Mouse (Mus musculus) heart, embryonic 14.5 days (tissue): ENCODE data around the gene Ccdc182. TPM values are rescaled to one million over a fixed set of nuclear protein-coding genes. Genes with fewer than 3 reads are reported as not detected.

Source experiments
- ATAC-seq: fragments of 200-750 bp; cut with Nextera tagmentation; 2 replicates; pipeline ENCODE4 v1.8.0; 2017; ENCODE audit warnings: low read depth, moderate TSS enrichment; ENCODE audit not compliant: insufficient number of reproducible peaks, insufficient read depth, low FRiP score
- H3K27ac ChIP-seq, 2 experiments: fragments of 200-500 bp in 1 of 2; fragments of 300-500 bp in 1 of 2; sonication (generic) in 1 of 2; replicated peaks in 1 of 2; 2 replicates each; pipeline ENCODE4 v1.5.1; 2012 to 2014; ENCODE audit warnings: low read depth in 2 of 2, low read length in 2 of 2, control low read depth in 1 of 2, mild to moderate bottlenecking in 1 of 2, mixed read lengths in 1 of 2; ENCODE audit not compliant: control insufficient read depth in 1 of 2, insufficient read depth in 1 of 2
- H3K27me3 ChIP-seq: fragments of 300-500 bp; sonication (generic); 2 replicates; pipeline ENCODE4 v1.6.1; 2014; ENCODE audit warnings: mild to moderate bottlenecking, low read length, control low read depth; ENCODE audit not compliant: control insufficient read depth, insufficient read depth
- H3K36me3 ChIP-seq: fragments of 300-500 bp; sonication (generic); 2 replicates; pipeline ENCODE4 v1.6.1; 2014; ENCODE audit warnings: mild to moderate bottlenecking, control low read depth, low read length, mixed read lengths; ENCODE audit not compliant: control insufficient read depth, insufficient read depth
- H3K4me1 ChIP-seq, 2 experiments: fragments of 200-500 bp in 1 of 2; fragments of 300-500 bp in 1 of 2; sonication (generic) in 1 of 2; 2 replicates each; pipeline ENCODE4 v1.6.1; 2012 to 2014; ENCODE audit warnings: low read length in 2 of 2, control low read depth in 1 of 2, mixed read lengths in 1 of 2; ENCODE audit not compliant: control insufficient read depth in 2 of 2, insufficient read depth in 2 of 2
- H3K4me2 ChIP-seq: fragments of 300-500 bp; sonication (generic); 2 replicates; pipeline ENCODE4 v1.6.1; 2014; ENCODE audit warnings: mild to moderate bottlenecking, low read length
- H3K4me3 ChIP-seq, 2 experiments: fragments of 200-500 bp in 1 of 2; fragments of 300-500 bp in 1 of 2; sonication (generic) in 1 of 2; 2 replicates each; pipeline ENCODE4 v1.5.1; 2012 to 2014; ENCODE audit warnings: low read length in 2 of 2, mild to moderate bottlenecking in 2 of 2, control low read depth in 1 of 2, low read depth in 1 of 2, moderate library complexity in 1 of 2; ENCODE audit not compliant: control insufficient read depth in 1 of 2, insufficient read depth in 1 of 2
- H3K9ac ChIP-seq: fragments of 300-500 bp; sonication (generic); 2 replicates; pipeline ENCODE4 v1.6.1; 2014; ENCODE audit warnings: mild to moderate bottlenecking, low read length
- H3K9me3 ChIP-seq: fragments of 300-500 bp; sonication (generic); 2 replicates; pipeline ENCODE4 v1.6.1; 2016; ENCODE audit warnings: low read length, control low read depth; ENCODE audit not compliant: control insufficient read depth
- WGBS: fragments of 180-500 bp; shearing (Covaris S2); extraction: QIAGEN DNeasy Blood & Tissue Kit; methylation state at CpG from one replicate; pipeline ENCODE4 v1.1.7; 2014; 5-methylcytosine and 5-hydroxymethylcytosine counted together
- polyA plus RNA-seq: library from polyadenylated mRNA; unstranded; fragments of >200 nt; fragmentation: Nextera tagmentation; extraction: Ambion mirVana; gene quantifications from 2 replicates; pipeline ENCODE4 v1.2.1, GENCODE M21; 2014

Gene Ccdc182
- polyA plus RNA-seq, 1 experiment from 2014 or later: not detected

DNA sequence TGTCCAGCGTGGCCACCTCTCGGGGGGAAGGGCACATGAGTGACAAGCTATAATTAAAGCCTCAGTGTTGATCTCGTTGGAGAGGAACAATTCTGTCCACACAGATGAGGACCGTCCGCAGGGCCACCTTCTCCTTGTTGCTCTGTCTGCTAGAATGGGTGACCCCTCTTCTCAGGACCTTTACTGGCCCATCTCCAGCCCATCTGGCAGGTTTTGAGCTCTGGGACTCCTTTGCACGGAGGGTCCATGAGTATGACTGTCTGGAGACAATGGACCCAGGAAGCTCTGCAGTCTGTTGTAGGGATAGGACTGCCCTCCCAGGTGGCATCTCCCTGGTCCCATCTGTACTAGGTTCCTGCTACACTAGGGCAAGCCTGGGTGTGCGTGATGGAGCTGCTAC, 17.7 kb downstream of the Ccdc182 start:
- H3K4me1 ChIP-seq: peaks cover 55 to 58% of the 10 kb centered on the region in 2 experiments
- no peak overlapping the region for H3K27ac ChIP-seq

DNA sequence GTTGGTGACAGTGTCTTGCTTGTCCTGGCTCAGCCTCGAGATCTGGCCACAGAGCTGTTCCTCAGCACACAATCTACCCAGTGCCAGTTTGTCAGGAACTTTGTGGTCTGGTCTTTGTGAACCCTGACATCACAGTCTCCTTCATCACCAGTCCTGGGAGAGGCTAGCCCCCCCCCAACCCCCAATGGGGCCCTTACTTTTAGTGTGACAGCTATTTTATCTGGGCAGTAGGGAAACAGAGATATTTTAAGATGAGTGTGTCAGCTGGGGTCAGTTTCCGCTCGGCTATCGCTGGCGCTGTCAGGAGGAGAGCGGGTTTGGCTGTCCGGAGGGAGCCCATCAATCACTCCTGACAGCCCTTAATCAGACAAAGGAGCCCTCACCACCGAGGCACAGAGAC, 19.7 kb downstream of the Ccdc182 start:
- Histone ChIP-seq H3K4me2 (0 out of 2 replicates have a peak overlapping the region, but pooled peaks have one; percentile 0), H3K27ac (peak overlapping the region; percentile 67 to 69), H3K4me1 (peaks cover 55 to 58% of the 10 kb centered on the region in 2 experiments), H3K4me3 (no peak overlapping the region), H3K9ac (no peak overlapping the region), H3K36me3 (no peaks in the 10 kb centered on the region), H3K27me3 (no peaks in the 10 kb centered on the region), H3K9me3 (no peaks in the 10 kb centered on the region)
- 2% methylated on average over 8 of the region's 8 CpGs for WGBS
- no peak for ATAC-seq

More for the DNA sequence above, 17.7 kb downstream of the Ccdc182 start:
- no peaks in the 10 kb centered on the region for H3K27me3 ChIP-seq
- H3K9me3 ChIP-seq: no peaks in the 10 kb centered on the region
- no peak for ATAC-seq
- no peaks in the 10 kb centered on the region for H3K36me3 ChIP-seq
- 58% methylated on average over 7 of the region's 7 CpGs for WGBS
- H3K9ac ChIP-seq: no peak overlapping the region
- no peak overlapping the region for H3K4me3 ChIP-seq
- H3K4me2 ChIP-seq: no peak overlapping the region

DNA sequence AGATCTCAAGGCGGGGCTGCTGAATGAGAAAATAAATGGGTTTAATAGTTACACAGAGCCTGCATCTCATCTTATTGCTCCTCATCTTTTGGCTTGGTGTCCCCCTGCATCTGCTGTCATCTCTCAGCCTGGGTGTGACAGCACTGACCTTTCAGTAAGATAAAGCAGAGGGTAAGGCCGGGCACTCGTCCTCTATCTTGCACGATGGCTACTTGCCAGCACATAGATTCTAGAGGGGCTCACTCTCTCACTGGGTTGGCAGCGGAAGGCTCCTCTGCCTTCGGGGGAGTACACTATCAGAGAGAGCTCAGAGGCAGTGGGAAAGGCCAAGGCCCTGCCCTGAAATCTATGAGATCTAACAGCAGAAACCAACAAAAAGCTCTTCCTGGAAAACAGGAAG, 20.6 kb downstream of the Ccdc182 start:
- ATAC-seq: peak; percentile 5; the same call in 1 of the 2 replicates
- 0 out of 2 replicates have a peak overlapping the region, but pooled peaks have one; percentile 3 for H3K4me2 ChIP-seq
- peaks cover 55 to 56% of the 10 kb centered on the region in 2 experiments for H3K4me1 ChIP-seq
- no peaks in the 10 kb centered on the region for H3K36me3 ChIP-seq
- no peaks in the 10 kb centered on the region for H3K9me3 ChIP-seq
- H3K27ac ChIP-seq: peak overlapping the region; percentile 39 to 67
- no peaks in the 10 kb centered on the region for H3K27me3 ChIP-seq
- 11% methylated on average over 6 of the region's 6 CpGs for WGBS
- H3K9ac ChIP-seq: no peak overlapping the region
- H3K4me3 ChIP-seq: no peak overlapping the region

DNA sequence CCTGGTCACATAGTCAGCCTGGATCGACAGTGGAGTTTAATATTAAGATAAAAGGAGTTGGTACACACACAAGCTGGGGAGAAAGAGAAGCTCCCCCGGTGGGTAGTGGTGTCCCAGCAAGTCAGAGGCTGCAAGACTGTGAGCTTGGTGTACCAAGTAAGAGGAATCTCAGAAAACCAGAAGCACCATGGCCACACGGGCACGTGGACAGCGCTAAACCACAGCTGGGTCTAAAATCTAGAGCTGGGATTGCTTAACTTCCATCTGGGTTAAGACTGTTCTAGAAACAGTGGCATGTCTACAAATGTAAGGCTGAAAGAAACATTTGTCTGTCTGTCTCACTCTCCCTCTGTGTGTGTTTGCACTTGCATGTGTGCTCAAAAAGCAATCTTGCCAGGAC, 21.5 kb downstream of the Ccdc182 start:
- H3K27ac ChIP-seq: no peak overlapping the region
- no peak overlapping the region for H3K4me2 ChIP-seq
- H3K36me3 ChIP-seq: no peaks in the 10 kb centered on the region
- ATAC-seq: no peak
- H3K9me3 ChIP-seq: no peaks in the 10 kb centered on the region
- H3K4me1 ChIP-seq: peaks cover 47 to 50% of the 10 kb centered on the region in 2 experiments
- H3K9ac ChIP-seq: no peak overlapping the region
- no peaks in the 10 kb centered on the region for H3K27me3 ChIP-seq
- WGBS: 64% methylated on average over 5 of the region's 5 CpGs
- no peak overlapping the region for H3K4me3 ChIP-seq

DNA sequence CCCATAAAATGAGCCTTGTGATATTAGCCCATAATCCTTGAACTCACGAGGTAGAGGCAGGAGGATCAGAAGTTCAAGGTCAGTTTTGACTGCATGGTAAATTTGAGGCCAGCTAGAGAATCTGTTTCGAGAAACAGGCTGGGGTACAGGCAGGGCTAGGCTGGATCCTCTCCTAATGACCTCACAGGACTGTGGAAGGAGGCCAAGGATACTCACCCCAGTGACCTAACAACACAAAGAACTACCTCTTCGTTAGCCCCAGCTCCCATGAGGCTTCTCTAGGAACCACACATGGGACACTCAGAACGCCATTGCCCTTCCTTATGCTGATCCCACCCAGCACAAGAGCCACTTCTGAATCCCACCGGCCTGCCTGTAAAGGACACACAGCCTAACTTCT, 25.0 kb downstream of the Ccdc182 start:
- 67% methylated on average over 5 of the region's 5 CpGs for WGBS

DNA sequence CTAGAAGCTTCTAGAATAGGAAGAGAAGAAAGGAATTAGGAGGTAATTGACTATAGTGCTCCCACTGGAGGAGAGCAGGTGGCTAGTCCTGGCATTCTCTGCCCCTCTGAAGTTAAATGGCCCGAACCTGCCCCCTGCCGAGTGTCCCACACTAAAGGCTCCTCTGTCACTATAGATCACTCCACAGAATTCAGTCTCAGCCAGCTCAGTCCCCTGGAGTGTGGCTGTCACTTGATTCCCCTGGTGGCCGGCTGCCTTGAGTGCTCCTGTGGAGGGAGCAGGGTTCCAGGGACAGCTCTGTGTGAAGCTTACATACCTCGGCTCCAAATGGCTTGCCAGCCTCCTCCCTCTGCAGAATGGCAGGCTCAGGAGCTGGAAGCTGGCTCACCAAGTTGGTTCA, 33.2 kb downstream of the Ccdc182 start:
- 10% methylated on average over 4 of the region's 4 CpGs for WGBS
- no peak overlapping the region for H3K4me3 ChIP-seq
- peak; percentile 44; the same call in 1 of the 2 replicates for ATAC-seq

More for the DNA sequence above, 25.0 kb downstream of the Ccdc182 start:
- H3K27me3 ChIP-seq: no peaks in the 10 kb centered on the region
- H3K4me3 ChIP-seq: no peak overlapping the region
- H3K27ac ChIP-seq: no peak overlapping the region
- no peaks in the 10 kb centered on the region for H3K36me3 ChIP-seq
- H3K4me2 ChIP-seq: no peak overlapping the region
- H3K4me1 ChIP-seq: peaks cover 19 to 22% of the 10 kb centered on the region in 2 experiments
- no peaks in the 10 kb centered on the region for H3K9me3 ChIP-seq
- no peak for ATAC-seq
- H3K9ac ChIP-seq: no peak overlapping the region

DNA sequence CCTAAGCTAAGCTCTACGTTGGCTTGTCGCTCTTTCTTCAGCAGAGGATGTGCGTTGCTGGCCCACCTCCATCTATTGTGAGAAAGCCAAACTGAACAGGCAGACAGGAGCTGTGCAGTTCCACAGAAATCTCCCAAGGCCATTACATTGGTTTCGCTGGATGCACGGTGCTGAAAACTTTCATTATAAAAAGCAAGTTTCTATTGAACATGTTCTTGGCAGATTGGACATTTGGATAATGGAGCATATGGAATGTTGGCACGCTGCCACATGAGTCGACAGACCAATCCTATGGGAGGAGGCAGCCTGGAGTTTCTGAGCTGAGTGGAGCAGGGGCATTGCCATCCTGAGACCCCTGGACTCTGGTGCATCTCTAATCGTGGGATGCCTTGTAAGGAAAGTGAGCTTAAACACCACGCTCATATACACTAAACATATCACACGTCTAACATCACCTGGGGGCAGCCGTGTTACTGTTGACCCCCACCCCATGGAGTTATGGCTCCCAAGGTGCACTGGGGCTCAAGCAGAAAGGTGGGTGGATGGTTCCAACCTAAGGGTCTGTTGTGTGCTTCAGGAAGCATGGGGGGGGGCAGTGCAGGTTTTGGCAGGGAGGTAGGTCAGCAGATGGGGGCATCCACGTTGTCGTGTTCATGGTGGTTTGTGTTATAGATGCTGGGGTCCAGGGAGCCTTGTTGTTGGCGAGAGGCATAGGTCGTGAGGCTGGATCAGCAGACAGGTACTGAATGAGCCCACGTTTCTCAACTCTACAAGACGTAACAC, 35.1 kb downstream of the Ccdc182 start:
- H3K9me3 ChIP-seq: no peaks in the 10 kb centered on the region
- H3K4me3 ChIP-seq: no peak overlapping the region
- peaks cover 24% of the 10 kb centered on the region in 2 experiments for H3K4me1 ChIP-seq
- H3K27ac ChIP-seq: no peak overlapping the region
- no peaks in the 10 kb centered on the region for H3K27me3 ChIP-seq
- 80% methylated on average over 17 of the region's 17 CpGs for WGBS
- ATAC-seq: no peak
- H3K9ac ChIP-seq: no peak overlapping the region
- no peak overlapping the region for H3K4me2 ChIP-seq
- H3K36me3 ChIP-seq: no peaks in the 10 kb centered on the region

More for the DNA sequence above, 33.2 kb downstream of the Ccdc182 start:
- no peak overlapping the region for H3K9ac ChIP-seq
- no peaks in the 10 kb centered on the region for H3K36me3 ChIP-seq
- H3K27ac ChIP-seq: no peak overlapping the region
- H3K4me1 ChIP-seq: peaks cover 24% of the 10 kb centered on the region in 2 experiments
- no peaks in the 10 kb centered on the region for H3K9me3 ChIP-seq
- no peak overlapping the region for H3K4me2 ChIP-seq
- H3K27me3 ChIP-seq: no peaks in the 10 kb centered on the region
